Mouse (Mus musculus) thymus, adult 2 months (tissue): ENCODE results near the gene Syne2. TPM values are rescaled to one million over a fixed set of nuclear protein-coding genes. Genes with fewer than 3 reads are reported as not detected.
"Not testable (repeated sequence)": the region's sequence is repeated elsewhere in the genome, so short reads cannot be mapped to it uniquely, and the experiment has no call there.

ENCODE experiments used
- DNase-seq: peaks from one replicate; pipeline ENCODE4 v3.0.0; 2021
- H3K27ac ChIP-seq: fragments of 200-500 bp; 2 replicates; pipeline ENCODE4 v1.5.1; 2012; ENCODE audit warnings: low read length, control low read depth; ENCODE audit not compliant: control insufficient read depth, insufficient read depth
- H3K27me3 ChIP-seq: fragments of 200-500 bp; 2 replicates; pipeline ENCODE4 v1.6.1; 2012; ENCODE audit warnings: mild to moderate bottlenecking, low read length, moderate library complexity, mixed read lengths; ENCODE audit not compliant: control insufficient read depth, insufficient read depth
- H3K36me3 ChIP-seq: fragments of 200-500 bp; 2 replicates; pipeline ENCODE4 v1.6.1; 2012; ENCODE audit warnings: mild to moderate bottlenecking, low read length, moderate library complexity; ENCODE audit not compliant: control insufficient read depth, insufficient read depth
- H3K4me1 ChIP-seq: fragments of 200-500 bp; replicated peaks from 2 replicates; pipeline ENCODE4 v1.6.1; 2012; ENCODE audit warnings: low read length; ENCODE audit not compliant: control insufficient read depth, insufficient read depth
- H3K4me3 ChIP-seq: fragments of 200-500 bp; 2 replicates; pipeline ENCODE4 v1.5.1; 2012; ENCODE audit warnings: mild to moderate bottlenecking, low read length, control low read depth, moderate library complexity; ENCODE audit not compliant: control insufficient read depth, insufficient read depth
- CTCF ChIP-seq: fragments of 200-500 bp; IDR thresholded peaks from 2 replicates; pipeline ENCODE4 v1.5.1; 2012; ENCODE audit warnings: mild to moderate bottlenecking, control low read depth, low read length, moderate library complexity, borderline replicate concordance; ENCODE audit not compliant: control insufficient read depth, poor library complexity, insufficient read depth; ENCODE audit errors: extremely low read depth
- POLR2A ChIP-seq: fragments of 200-500 bp; IDR thresholded peaks from 2 replicates; pipeline ENCODE4 v1.6.1; 2012; ENCODE audit warnings: mild to moderate bottlenecking, low read length, control low read depth, moderate library complexity; ENCODE audit not compliant: control insufficient read depth, poor library complexity, insufficient read depth; ENCODE audit errors: extremely low read depth
- WGBS: fragments of 180-500 bp; shearing (Covaris S2); methylation state at CpG from one replicate; pipeline ENCODE4 v1.1.7; 2018; 5-methylcytosine and 5-hydroxymethylcytosine counted together
- polyA plus RNA-seq: library from polyadenylated mRNA; depleted of rRNA; stranded (reverse); fragments of >200 nt; gene quantifications from 2 replicates; pipeline ENCODE4 v1.2.3, GENCODE M21; 2012; rRNA removed

Syne2 gene
- polyA plus RNA-seq = 14.4 and 15.5 TPM in 2 replicates

- TF ChIP-seq CTCF = no peak
- 0 out of 2 replicates have a peak, but pooled peaks have one; percentile 3 for TF ChIP-seq POLR2A
- under 1% methylated on average over 53 of the region's 54 CpGs for WGBS
- peaks cover 5% of the 10 kb centered on the region; the same call in 1 of the 2 replicates for H3K27me3 ChIP-seq
- H3K36me3 ChIP-seq = no peaks in the 10 kb centered on the region
- peak; percentile 71 for DNase-seq
- peaks cover 7% of the 10 kb centered on the region for H3K4me1 ChIP-seq
- H3K4me3 ChIP-seq = peak within 1 kb of the TSS; percentile 67
- H3K27ac ChIP-seq = no peak within 1 kb of the TSS
Measured at GRCm38 (mm10) chr12:75817959-75818452, at the start of gene Syne2. Gene Syne2 (plus strand): TSS chr12:75818134.

DNA sequence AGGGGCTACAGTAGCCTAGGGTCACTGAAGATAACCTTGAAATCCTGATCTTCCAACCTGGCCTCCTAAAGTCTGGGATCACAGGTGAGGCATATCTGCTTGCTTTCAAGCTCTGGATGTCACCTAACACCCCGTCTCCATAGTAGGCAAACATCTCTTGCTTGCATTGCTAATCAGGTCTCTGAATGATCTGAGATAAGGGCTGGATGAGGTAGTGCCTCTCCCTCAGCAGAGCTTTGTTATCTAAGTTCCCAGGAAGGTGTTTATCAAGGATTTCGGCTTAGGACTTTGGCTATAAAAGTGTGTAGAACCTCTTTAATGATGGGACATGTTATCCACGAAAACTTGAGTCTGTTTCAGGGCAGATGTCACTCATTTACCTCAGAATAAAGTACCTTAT lies 46.5 kb upstream of the Syne2 start:
- TF ChIP-seq CTCF (no peak), POLR2A (no peak)

DNA sequence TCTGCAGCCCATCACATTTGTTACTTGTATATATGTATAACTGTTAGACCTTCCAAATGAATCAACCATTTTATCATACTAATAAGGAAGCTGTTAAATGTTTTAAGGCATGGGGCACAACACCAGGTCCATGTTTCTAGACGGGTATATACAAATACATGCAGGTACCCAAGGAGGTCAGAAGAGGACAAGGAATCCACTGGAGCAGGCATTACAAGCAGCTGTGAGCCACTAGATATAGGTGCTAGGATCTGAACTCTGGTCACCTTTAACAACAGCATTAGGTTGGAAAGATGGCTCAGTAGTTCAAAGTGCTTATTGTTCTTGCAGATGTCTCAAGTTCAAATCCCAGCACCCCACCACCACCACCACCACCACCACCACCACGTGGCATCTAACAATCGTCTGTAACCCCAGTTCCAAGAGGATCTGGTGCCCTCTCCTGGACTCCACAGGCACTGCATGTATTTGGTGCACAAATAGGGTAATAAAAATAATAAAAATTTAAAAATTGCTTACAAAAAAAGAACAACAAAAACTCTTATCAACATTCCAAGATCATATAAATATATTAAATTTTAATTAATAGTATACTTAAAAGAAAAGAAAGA lies 45.4 kb upstream of the Syne2 start:
- H3K4me1 ChIP-seq = peaks cover 4% of the 10 kb centered on the region
- DNase-seq = peak; percentile 77
- no peak overlapping the region for H3K4me3 ChIP-seq
- H3K27me3 ChIP-seq = no peaks in the 10 kb centered on the region
- no peak overlapping the region for H3K27ac ChIP-seq
- WGBS = 23% methylated on average over 3 of the region's 3 CpGs
- no peaks in the 10 kb centered on the region for H3K36me3 ChIP-seq
- no peak for TF ChIP-seq CTCF
- no peak for TF ChIP-seq POLR2A

More for the DNA sequence above, 46.5 kb upstream of the Syne2 start:
- H3K27ac ChIP-seq = no peak overlapping the region
- no peak overlapping the region for H3K4me3 ChIP-seq
- DNase-seq = no peak
- no peaks in the 10 kb centered on the region for H3K36me3 ChIP-seq
- 87% methylated on average over 3 of the region's 3 CpGs for WGBS
- H3K27me3 ChIP-seq = no peaks in the 10 kb centered on the region
- H3K4me1 ChIP-seq = peaks cover 13% of the 10 kb centered on the region

- H3K36me3 ChIP-seq = no peaks in the 10 kb centered on the region
- H3K4me1 ChIP-seq = no peaks in the 10 kb centered on the region
- no peak for DNase-seq
- no peak overlapping the region for H3K27ac ChIP-seq
- H3K27me3 ChIP-seq = no peaks in the 10 kb centered on the region
- no peak for TF ChIP-seq CTCF
- no peak overlapping the region for H3K4me3 ChIP-seq
Measured at GRCm38 (mm10) chr12:75781445-75781844, 36.5 kb upstream of the Syne2 start.

GRCm38 (mm10) chr12:75781995-75782394 lies 35.9 kb upstream of the Syne2 start:
- Histone ChIP-seq H3K4me1 (no peaks in the 10 kb centered on the region), H3K36me3 (no peaks in the 10 kb centered on the region), H3K27me3 (no peaks in the 10 kb centered on the region), H3K4me3 (no peak overlapping the region), H3K27ac (no peak overlapping the region)
- no peak for DNase-seq
- no peak for TF ChIP-seq POLR2A
- no peak for TF ChIP-seq CTCF
- WGBS = 92% methylated on average over 7 of the region's 7 CpGs

GRCm38 (mm10) chr12:75784271-75784751 lies 33.6 kb upstream of the Syne2 start:
- Histone ChIP-seq H3K36me3 (no peaks in the 10 kb centered on the region), H3K27me3 (no peaks in the 10 kb centered on the region), H3K4me1 (no peaks in the 10 kb centered on the region), H3K27ac (no peak overlapping the region), H3K4me3 (no peak overlapping the region)
- TF ChIP-seq POLR2A (no peak), CTCF (no peak)
- 96% methylated on average over 2 of the region's 2 CpGs for WGBS
- no peak for DNase-seq

DNA sequence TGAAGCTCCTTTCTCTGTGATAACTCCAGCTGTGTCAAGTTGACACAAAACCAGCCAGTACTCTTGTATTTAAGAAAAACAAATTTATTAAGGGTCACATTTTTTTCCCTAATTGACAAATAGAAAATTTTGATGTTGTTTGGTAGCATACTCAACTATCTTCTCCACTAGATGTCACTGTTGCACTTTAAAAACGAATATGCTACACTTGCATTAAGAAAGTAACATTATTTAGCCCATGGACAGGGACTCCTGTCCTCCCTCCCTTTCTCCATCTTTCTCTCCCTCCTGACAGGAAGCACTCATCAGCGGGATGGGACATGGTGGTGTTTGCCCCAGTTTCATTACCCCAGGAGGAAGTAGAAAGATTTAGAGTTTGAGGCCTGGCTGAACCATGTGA lies 31.3 kb upstream of the Syne2 start:
- H3K4me1 ChIP-seq, H3K27me3 ChIP-seq, H3K27ac ChIP-seq, H3K4me3 ChIP-seq, DNase-seq, H3K36me3 ChIP-seq: not testable (repeated sequence)
- 0% methylated on average over 2 of the region's 2 CpGs for WGBS
